Mouse (Mus musculus): ENCODE results near the gene Canx. TPM values are rescaled to one million over a fixed set of nuclear protein-coding genes. Genes with fewer than 3 reads are reported as not detected.

The Canx gene
- total RNA-seq, 4 experiments from 2014 or later, result 104 to 122 (median 111) TPM

Small RNA genes within 50 kb of the gene (microRNA-seq; reads per million reads assigned to microRNA genes)
- gene Mir804, result not detected

Other genes starting within 250 kb of the Canx start
- gene Tbc1d9b, start 194.3 kb downstream of the Canx start, total RNA-seq (2022), result 10 to 100 TPM; 22.3 to 28.2 (median 23.1) TPM
- 1 to 10 TPM; 2.4 to 2.9 (median 2.6) TPM for gene Mrnip, start 151.2 kb downstream of the Canx start, total RNA-seq (2022)
- 100 to 1,000 TPM; 494 to 615 (median 543) TPM for gene Sqstm1, start 114.8 kb downstream of the Canx start, total RNA-seq (2022)
- gene Mgat4b, start 114.8 kb downstream of the Canx start, total RNA-seq (2022), result 10 to 100 TPM; 40.4 to 49.2 (median 44.9) TPM
- gene Ltc4s, start 87.1 kb downstream of the Canx start, total RNA-seq (2022), result 1 to 10 TPM; 1.2 to 3.1 (median 2.4) TPM
- 1 to 10 TPM; 4.7 to 5.9 (median 5.4) TPM for gene Maml1, start 33.4 kb downstream of the Canx start, total RNA-seq (2022)
- not detected for gene Cby3, start 28.8 kb upstream of the Canx start, total RNA-seq (2022)
- gene Hnrnph1, start 51.3 kb upstream of the Canx start, total RNA-seq (2022), result 10 to 100 TPM; 63.8 to 91.3 (median 74.6) TPM
- gene Rufy1, start 105.5 kb upstream of the Canx start, total RNA-seq (2022), result 10 to 100 TPM; 21.2 to 24.9 (median 22.0) TPM